Mouse (Mus musculus): ENCODE measurements around the gene Slc35e2. TPM values are rescaled to one million over a fixed set of nuclear protein-coding genes. Genes with fewer than 3 reads are reported as not detected.

Slc35e2 gene
- polyA plus RNA-seq, 1 experiment from 2014 or later, result 14.6 TPM

DNA sequence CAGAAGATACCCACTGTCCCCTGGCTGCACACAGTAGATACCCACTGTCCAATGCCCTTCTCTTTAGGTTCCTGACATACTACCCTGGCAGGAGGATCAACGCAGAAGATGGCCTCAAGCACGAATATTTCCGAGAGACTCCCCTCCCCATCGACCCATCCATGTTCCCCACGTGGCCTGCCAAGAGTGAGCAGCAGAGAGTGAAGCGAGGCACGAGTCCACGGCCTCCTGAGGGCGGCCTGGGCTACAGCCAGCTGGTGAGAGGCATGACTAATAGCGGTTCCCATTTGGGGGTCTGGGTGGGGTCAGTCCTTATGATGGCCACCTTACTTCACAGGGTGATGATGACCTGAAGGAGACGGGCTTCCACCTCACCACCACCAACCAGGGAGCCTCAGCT, 48.1 kb downstream of the Slc35e2 start:
- ATAC-seq (replicated peaks; ENCODE audit: insufficient number of reproducible peaks, low FRiP score, low TSS enrichment, low read depth), result no peak
- H3K27me3 ChIP-seq (ENCODE audit: control insufficient read depth, insufficient read depth, low read length), result peaks cover 27% of the 10 kb centered on the region
- H3K27ac ChIP-seq (replicated peaks; ENCODE audit: low read depth, low read length), result no peak overlapping the region
- WGBS, result 90% methylated on average over 11 of the region's 11 CpGs
- no peaks in the 10 kb centered on the region for H3K9me3 ChIP-seq (replicated peaks; ENCODE audit: control insufficient read depth, low read length)
- H3K9ac ChIP-seq (replicated peaks; ENCODE audit: low read length), result no peak overlapping the region
- no peak overlapping the region for H3K4me2 ChIP-seq (ENCODE audit: low read depth, low read length)
- H3K36me3 ChIP-seq (replicated peaks; ENCODE audit: control insufficient read depth, insufficient read depth, low read depth, low read length), result peaks cover 10% of the 10 kb centered on the region
- H3K4me1 ChIP-seq (ENCODE audit: control insufficient read depth, insufficient read depth, low read length), result peaks cover 14% of the 10 kb centered on the region
- no peak for DNase-seq (ENCODE audit: low spot score)
- no peak overlapping the region for H3K4me3 ChIP-seq (ENCODE audit: low read depth, low read length)

DNA sequence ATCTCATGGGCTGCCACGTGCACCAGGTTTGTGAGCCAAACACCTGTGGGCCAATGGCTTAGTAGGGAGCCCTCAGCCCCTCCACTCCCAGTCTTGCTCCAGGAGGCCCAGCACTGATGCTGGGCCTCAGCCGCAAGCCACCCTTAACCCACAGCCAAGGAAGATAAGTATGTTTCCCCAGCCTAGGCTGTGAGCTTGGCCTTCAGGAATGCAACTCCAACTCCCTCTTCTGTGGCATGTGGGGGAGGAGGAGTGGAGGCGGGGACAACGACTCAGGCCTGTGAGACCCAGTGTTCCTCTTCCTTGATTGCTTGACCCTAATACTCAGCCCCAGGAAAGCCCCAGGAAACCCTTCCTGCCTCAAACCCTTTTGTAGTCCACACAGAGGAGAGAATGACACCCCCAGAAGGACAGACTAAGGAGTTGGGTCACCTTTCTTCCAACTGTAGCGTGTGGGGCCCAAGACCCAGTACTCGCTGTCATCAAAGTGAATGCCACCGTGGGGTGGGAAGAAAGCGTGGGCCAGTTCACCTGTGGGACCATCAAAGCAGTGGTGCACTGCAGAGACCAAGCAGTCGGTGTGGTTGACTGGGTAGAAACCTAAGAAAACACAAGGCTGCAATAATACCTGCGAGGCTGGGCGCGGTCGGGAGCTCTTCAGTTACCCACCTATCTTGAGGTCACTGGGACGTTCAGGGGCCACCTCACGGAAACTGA, 50.5 kb downstream of the Slc35e2 start:
- H3K4me2 ChIP-seq (ENCODE audit: low read depth, low read length), result no peak overlapping the region; the same call in 1 of the 2 replicates
- H3K27me3 ChIP-seq (ENCODE audit: control insufficient read depth, insufficient read depth, low read length), result peaks cover 42% of the 10 kb centered on the region
- H3K36me3 ChIP-seq (replicated peaks; ENCODE audit: control insufficient read depth, insufficient read depth, low read depth, low read length), result peaks cover 8% of the 10 kb centered on the region
- DNase-seq (ENCODE audit: low spot score) (no peak), ATAC-seq (replicated peaks; ENCODE audit: insufficient number of reproducible peaks, low FRiP score, low TSS enrichment, low read depth) (no peak)
- no peak overlapping the region for H3K9ac ChIP-seq (replicated peaks; ENCODE audit: low read length)
- peaks cover 22% of the 10 kb centered on the region for H3K4me1 ChIP-seq (ENCODE audit: control insufficient read depth, insufficient read depth, low read length)
- no peak overlapping the region for H3K4me3 ChIP-seq (ENCODE audit: low read depth, low read length)
- H3K9me3 ChIP-seq (replicated peaks; ENCODE audit: control insufficient read depth, low read length), result no peaks in the 10 kb centered on the region
- WGBS, result 63% methylated on average over 15 of the region's 15 CpGs
- H3K27ac ChIP-seq (replicated peaks; ENCODE audit: low read depth, low read length), result no peak overlapping the region

DNA sequence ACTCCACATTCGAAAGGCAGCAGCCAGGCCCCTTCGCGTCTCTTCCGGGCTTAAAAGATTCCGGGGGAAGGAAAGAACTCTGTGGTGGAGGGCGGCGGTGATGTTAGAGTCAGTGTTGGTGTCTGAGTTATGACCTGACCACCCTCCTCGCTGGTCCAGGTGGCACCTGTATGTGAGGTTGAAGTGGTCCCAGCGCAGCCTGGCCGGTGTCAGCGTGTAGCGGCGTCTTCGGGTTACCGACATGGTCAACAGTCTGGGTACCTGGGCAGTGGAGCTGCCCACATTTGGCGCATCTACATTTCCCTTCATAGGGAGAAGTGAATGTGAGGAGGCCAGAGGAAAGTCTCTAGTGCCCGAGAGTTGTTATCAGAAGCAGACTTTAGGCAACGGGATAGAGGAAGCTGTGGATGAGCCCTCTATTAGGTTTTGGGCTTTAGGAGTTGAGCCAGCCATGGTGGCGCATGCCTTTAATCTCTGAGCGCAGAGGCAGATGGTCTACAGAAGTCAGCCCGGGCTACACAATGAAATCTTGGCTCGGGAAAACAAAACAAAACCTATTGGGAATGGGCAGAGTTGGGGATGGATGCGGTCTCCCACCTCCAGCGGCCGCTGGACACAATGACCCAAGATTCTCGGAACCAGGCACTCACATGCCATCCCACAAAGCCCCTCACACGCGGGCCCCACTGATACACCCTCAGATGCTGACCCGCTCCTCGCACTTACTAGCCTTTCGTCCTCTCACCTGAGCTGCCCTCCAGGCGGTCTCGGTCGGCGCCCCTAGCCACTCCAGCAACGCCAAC, 51.3 kb downstream of the Slc35e2 start:
- ATAC-seq (replicated peaks; ENCODE audit: insufficient number of reproducible peaks, low FRiP score, low TSS enrichment, low read depth) (no peak), DNase-seq (ENCODE audit: low spot score) (no peak)
- Histone ChIP-seq H3K4me1 (ENCODE audit: control insufficient read depth, insufficient read depth, low read length) (peaks cover 22% of the 10 kb centered on the region), H3K27me3 (ENCODE audit: control insufficient read depth, insufficient read depth, low read length) (peaks cover 42% of the 10 kb centered on the region), H3K36me3 (replicated peaks; ENCODE audit: control insufficient read depth, insufficient read depth, low read depth, low read length) (peaks cover 7% of the 10 kb centered on the region), H3K27ac (replicated peaks; ENCODE audit: low read depth, low read length) (no peak overlapping the region), H3K9ac (replicated peaks; ENCODE audit: low read length) (peak overlapping the region; percentile 69), H3K4me2 (ENCODE audit: low read depth, low read length) (peak overlapping the region; percentile 95), H3K9me3 (replicated peaks; ENCODE audit: control insufficient read depth, low read length) (no peaks in the 10 kb centered on the region), H3K4me3 (ENCODE audit: low read depth, low read length) (peak overlapping the region; percentile 42)
- WGBS, result 16% methylated on average over 36 of the region's 36 CpGs

DNA sequence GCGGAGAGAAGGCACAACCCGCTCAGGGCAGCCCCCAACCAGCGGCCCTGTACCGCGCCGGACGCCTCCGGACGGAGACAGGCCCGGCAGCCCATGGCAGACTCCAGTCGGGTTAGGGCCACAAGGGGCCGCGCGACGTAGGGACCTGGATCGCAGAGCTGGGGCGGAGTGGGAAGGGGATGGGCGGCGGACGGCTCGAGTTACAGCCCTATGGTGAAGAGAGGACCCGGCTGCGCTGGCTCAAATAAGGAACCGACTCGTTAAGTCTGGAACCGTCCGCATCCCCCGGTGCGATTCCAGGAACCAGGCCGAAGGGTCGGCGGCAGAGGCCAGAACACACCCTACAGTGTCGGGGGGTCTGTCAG, 51.9 kb downstream of the Slc35e2 start, which contains the start of gene Mmp23:
Mmp23 (minus strand) TSS at position 299 of the 365 bp plus-strand sequence.
- H3K9me3 ChIP-seq (replicated peaks; ENCODE audit: control insufficient read depth, low read length), result no peaks in the 10 kb centered on the region
- peaks cover 6% of the 10 kb centered on the region for H3K36me3 ChIP-seq (replicated peaks; ENCODE audit: control insufficient read depth, insufficient read depth, low read depth, low read length)
- peak within 1 kb of the TSS; percentile 42 for H3K4me3 ChIP-seq (ENCODE audit: low read depth, low read length)
- peaks cover 42% of the 10 kb centered on the region for H3K27me3 ChIP-seq (ENCODE audit: control insufficient read depth, insufficient read depth, low read length)
- H3K4me2 ChIP-seq (ENCODE audit: low read depth, low read length), result peak within 1 kb of the TSS; percentile 95
- H3K4me1 ChIP-seq (ENCODE audit: control insufficient read depth, insufficient read depth, low read length), result peaks cover 22% of the 10 kb centered on the region
- DNase-seq (ENCODE audit: low spot score) (peak; percentile 74), ATAC-seq (replicated peaks; ENCODE audit: insufficient number of reproducible peaks, low FRiP score, low TSS enrichment, low read depth) (peak; percentile 70)
- H3K9ac ChIP-seq (replicated peaks; ENCODE audit: low read length), result peak within 1 kb of the TSS; percentile 69
- no peak within 1 kb of the TSS for H3K27ac ChIP-seq (replicated peaks; ENCODE audit: low read depth, low read length)
- WGBS, result under 1% methylated on average over 33 of the region's 33 CpGs

DNA sequence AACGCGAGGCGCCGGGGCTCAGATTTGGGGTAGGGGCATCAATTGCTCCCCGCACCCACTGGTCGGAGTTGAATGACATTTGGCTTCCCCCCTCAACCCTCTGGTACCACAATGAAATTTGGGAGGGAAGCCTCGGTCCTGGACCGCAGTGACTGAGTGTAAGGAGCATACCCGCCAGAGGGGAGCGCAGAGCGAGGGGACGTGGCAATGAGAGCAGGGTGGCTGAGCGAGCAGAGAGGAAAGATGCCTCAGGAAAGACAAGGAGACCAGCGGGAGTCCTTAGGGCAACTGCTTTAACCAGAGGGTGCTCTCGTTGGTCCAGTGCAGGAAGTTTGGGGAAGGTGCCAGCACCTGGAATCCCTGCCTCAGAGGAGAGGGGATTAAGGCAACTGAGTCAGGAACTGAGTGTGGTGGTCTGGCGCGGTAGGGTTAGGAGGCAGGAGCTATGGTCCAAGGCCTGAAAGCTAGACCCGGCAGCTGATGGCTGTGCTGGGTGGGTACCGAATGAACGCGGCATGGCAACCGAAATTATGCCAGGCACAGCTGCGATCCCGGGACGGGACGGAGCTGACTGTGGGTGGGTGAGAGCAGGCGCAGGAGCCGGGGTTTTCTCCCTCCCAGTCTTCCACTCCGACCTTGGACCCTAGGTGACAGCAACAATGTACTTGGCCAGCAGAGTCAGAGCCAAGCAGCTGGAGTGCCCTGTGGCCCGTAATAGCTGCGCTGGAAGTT, 52.4 kb downstream of the Slc35e2 start:
- Histone ChIP-seq H3K27me3 (ENCODE audit: control insufficient read depth, insufficient read depth, low read length) (peaks cover 42% of the 10 kb centered on the region), H3K36me3 (replicated peaks; ENCODE audit: control insufficient read depth, insufficient read depth, low read depth, low read length) (peaks cover 6% of the 10 kb centered on the region), H3K9me3 (replicated peaks; ENCODE audit: control insufficient read depth, low read length) (no peaks in the 10 kb centered on the region), H3K4me1 (ENCODE audit: control insufficient read depth, insufficient read depth, low read length) (peaks cover 22% of the 10 kb centered on the region), H3K9ac (replicated peaks; ENCODE audit: low read length) (peak overlapping the region; percentile 69), H3K4me2 (ENCODE audit: low read depth, low read length) (peak overlapping the region; percentile 95), H3K4me3 (ENCODE audit: low read depth, low read length) (peak overlapping the region; percentile 42), H3K27ac (replicated peaks; ENCODE audit: low read depth, low read length) (no peak overlapping the region)
- ATAC-seq (replicated peaks; ENCODE audit: insufficient number of reproducible peaks, low FRiP score, low TSS enrichment, low read depth), result peak; percentile 20
- peak; percentile 58 for DNase-seq (ENCODE audit: low spot score)
- 2% methylated on average over 31 of the region's 31 CpGs for WGBS

DNA sequence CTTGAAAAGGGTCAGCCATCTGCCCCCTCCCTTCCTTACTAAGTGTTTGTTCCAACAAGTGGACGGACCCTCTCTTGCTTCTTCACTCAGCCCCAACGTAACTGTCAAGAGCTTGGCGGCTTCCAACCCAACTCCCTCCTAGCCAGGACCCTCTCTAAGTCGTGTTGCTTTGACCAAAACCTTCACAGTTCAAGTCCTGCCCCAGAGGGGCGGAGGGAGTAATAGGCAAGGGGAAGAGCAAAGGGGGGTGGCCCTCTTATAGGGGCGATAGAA, 52.9 kb downstream of the Slc35e2 start:
- ATAC-seq (replicated peaks; ENCODE audit: insufficient number of reproducible peaks, low FRiP score, low TSS enrichment, low read depth) (no peak), DNase-seq (ENCODE audit: low spot score) (no peak)
- peak overlapping the region; percentile 42 for H3K4me3 ChIP-seq (ENCODE audit: low read depth, low read length)
- no peak overlapping the region for H3K27ac ChIP-seq (replicated peaks; ENCODE audit: low read depth, low read length)
- peaks cover 42% of the 10 kb centered on the region for H3K27me3 ChIP-seq (ENCODE audit: control insufficient read depth, insufficient read depth, low read length)
- 3% methylated on average over 6 of the region's 6 CpGs for WGBS
- no peak overlapping the region; the same call in none of the 2 replicates for H3K9ac ChIP-seq (replicated peaks; ENCODE audit: low read length)
- H3K9me3 ChIP-seq (replicated peaks; ENCODE audit: control insufficient read depth, low read length), result no peaks in the 10 kb centered on the region
- H3K4me2 ChIP-seq (ENCODE audit: low read depth, low read length), result peak overlapping the region; percentile 95
- peaks cover 22% of the 10 kb centered on the region for H3K4me1 ChIP-seq (ENCODE audit: control insufficient read depth, insufficient read depth, low read length)
- peaks cover 6% of the 10 kb centered on the region for H3K36me3 ChIP-seq (replicated peaks; ENCODE audit: control insufficient read depth, insufficient read depth, low read depth, low read length)

DNA sequence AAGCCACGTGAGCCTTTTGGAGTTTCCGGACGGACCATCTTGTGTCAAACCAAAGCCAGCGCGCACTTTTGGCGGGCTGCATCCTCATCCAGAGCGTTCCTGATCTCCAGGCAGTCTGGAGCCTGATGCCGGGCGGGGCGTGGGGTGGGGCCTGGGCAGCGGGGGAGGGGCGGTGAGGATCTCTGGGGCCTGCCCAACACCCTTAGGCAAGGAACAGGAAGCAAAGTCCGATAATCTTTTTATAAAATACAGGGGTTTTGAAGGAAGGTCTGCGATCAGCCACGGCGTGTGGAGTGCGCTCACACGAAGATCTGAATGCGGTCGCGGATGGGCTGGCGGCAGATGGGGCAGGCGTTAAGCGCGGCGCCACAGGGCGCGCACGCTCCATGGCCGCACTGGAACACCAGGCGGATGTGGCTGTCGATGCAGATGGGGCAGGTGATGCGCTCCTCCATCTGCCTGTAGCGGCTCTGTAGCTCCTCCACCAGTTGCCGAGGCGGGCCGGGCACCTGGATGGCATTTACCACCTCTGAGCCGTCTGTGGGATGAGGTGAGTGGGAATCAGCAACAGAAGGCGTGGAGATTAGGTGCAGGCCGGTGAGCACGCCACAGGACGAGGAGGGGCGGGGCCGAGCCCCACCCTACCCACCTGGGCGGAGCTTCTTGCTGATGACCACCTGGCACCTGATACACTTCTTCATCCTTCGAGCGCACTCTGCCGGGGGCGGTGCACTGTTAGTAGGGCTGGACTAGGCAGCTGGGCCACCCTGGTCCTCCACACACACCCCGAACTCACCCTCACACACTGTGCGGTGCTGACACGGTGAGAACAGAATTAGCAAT, 53.5 kb downstream of the Slc35e2 start:
- DNase-seq (ENCODE audit: low spot score) (peak; percentile 73), ATAC-seq (replicated peaks; ENCODE audit: insufficient number of reproducible peaks, low FRiP score, low TSS enrichment, low read depth) (peak; percentile 57)
- Histone ChIP-seq H3K4me1 (ENCODE audit: control insufficient read depth, insufficient read depth, low read length) (peaks cover 22% of the 10 kb centered on the region), H3K4me3 (ENCODE audit: low read depth, low read length) (peak overlapping the region; percentile 42), H3K36me3 (replicated peaks; ENCODE audit: control insufficient read depth, insufficient read depth, low read depth, low read length) (peaks cover 3% of the 10 kb centered on the region), H3K9me3 (replicated peaks; ENCODE audit: control insufficient read depth, low read length) (no peaks in the 10 kb centered on the region), H3K4me2 (ENCODE audit: low read depth, low read length) (peak overlapping the region; percentile 95), H3K27ac (replicated peaks; ENCODE audit: low read depth, low read length) (no peak overlapping the region), H3K27me3 (ENCODE audit: control insufficient read depth, insufficient read depth, low read length) (peaks cover 42% of the 10 kb centered on the region), H3K9ac (replicated peaks; ENCODE audit: low read length) (peak overlapping the region; percentile 56)
- 2% methylated on average over 52 of the region's 52 CpGs for WGBS
